Mouse (Mus musculus): ENCODE results near the gene Ptger2. TPM values are rescaled to one million over a fixed set of nuclear protein-coding genes. Genes with fewer than 3 reads are reported as not detected.

The Ptger2 gene
- polyA plus RNA-seq (2012; rRNA removed), result 0.08 and 0.15 TPM in 2 replicates

DNA sequence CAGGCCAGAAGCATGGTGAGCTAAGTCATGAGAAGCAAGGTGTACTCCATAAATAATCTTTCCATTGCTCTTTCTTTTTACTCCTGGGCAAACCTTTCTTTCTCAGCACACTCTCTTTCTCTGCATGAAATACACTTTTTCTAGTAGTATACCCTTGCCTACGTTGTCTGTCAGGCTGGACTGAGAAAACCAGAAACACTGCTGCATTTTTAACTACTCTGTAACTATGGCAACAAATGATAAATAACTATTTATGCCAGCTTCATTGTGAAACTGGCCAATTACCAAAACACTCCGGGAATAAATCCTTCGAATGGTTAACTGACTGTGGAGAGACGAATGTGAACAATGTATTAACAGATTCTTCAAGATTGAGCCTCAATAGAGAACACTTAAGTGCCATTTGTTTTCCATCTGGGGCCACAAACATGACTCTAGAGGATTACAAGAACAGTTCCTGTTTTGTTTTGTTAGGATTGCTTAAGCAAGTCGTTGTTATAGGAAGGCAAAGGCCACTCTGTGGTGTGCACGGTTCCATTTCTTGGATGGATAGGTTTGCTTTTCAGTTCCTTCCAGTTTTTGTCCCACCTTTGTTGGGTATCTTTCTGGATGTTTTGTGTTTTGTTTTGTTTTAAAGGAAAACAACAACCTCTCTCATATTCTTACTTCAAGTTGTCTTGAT lies at the start of gene Ptger2:
TSS of gene Ptger2 (plus strand) at position 522 of the 682 bp plus-strand sequence.

Other genes starting within 250 kb of the Ptger2 start
- not detected in 2 replicates for gene Gm8267, start 237.9 kb upstream of the Ptger2 start, polyA plus RNA-seq (2012; rRNA removed)
- 0.01 and 0.07 TPM in 2 replicates for gene Ptgdr, start 128.8 kb upstream of the Ptger2 start, polyA plus RNA-seq (2012; rRNA removed)
- 10.3 and 13.5 TPM in 2 replicates for gene Gpr137c, start 231.5 kb downstream of the Ptger2 start, polyA plus RNA-seq (2012; rRNA removed)
- 13.7 and 16.0 TPM in 2 replicates for gene Txndc16, start 232.1 kb downstream of the Ptger2 start, polyA plus RNA-seq (2012; rRNA removed)